16 mouse cellular contexts compared by ENCODE assay signal in the genomic region with DNA sequence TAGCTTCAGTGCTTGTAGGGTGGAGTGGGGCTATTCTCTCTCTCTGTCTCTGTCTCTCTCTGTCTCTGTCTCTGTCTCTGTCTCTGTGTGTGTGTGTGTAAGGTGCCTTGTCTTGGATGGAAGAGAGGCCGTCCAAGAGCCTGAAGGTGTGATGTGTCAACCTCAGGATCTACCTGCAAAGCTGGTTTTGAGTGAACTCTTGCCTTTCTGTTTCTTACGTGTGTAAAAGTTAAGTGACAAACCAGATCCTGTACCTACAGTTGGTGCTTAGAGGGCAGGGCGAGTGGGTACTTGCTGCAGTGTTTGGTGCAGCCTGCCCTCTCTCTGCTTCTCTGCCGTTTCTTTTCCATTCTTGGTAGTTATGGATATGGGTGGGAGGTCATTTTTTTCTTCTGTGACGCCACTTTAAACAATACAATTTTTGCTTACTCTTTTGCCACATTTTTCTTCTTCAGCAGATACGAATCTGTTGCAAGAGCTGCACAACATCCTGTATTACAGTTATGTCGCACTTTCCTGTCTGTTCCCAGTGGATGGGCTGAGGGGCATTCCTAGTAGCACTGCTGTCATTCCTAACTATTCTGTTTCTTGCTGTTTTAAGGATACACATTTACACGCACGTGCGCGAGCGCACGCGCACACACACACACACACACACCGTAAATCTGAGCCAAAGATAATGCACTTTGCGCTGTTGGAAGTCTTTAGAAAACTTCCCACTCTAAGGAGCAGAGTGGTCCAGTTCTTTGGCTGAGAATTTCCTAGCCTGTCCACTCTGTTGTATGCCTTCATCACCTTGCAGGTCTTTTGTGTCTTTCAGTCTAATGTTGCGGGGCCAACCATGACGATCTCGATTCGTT. TPM values are rescaled to one million over a fixed set of nuclear protein-coding genes. Genes with fewer than 3 reads are reported as not detected.
DNase-seq lines count a peak whose midpoint lies in the region; ATAC-seq lines count a peak whose summit lies in the region.
"Had no signal": no experiment of that assay in that cellular context is flagged by ENCODE, and none has a peak within 500 bp of the region (broad histone marks: within the 10 kb centered on the region; RNA-seq: fewer than 3 reads in every experiment).

No protein-coding gene starts in this region.

- H3K4me1 ChIP-seq in heart, embryonic 15.5 days (replicated peaks): peaks cover 28% of the 10 kb centered on the region
- peaks cover 37% of the 10 kb centered on the region for H3K4me1 ChIP-seq in heart, embryonic 11.5 days (ENCODE audit: control insufficient read depth, insufficient read depth, low read length)
- H3K4me1 ChIP-seq in lung, embryonic 16.5 days (replicated peaks; ENCODE audit: control insufficient read depth, insufficient read depth, low read length): peaks cover 24% of the 10 kb centered on the region
- 0 out of 2 replicates have a peak, but pooled peaks cover 2% of the 10 kb centered on the region for H3K4me1 ChIP-seq in brown adipose tissue, adult 24 weeks (ENCODE audit: control insufficient read depth, insufficient read depth, insufficient read length, low read length)
- H3K4me1 ChIP-seq in limb, embryonic 13.5 days: peaks cover 68% of the 10 kb centered on the region

- H3K4me3 ChIP-seq in heart, embryonic 15.5 days: no peak overlapping the region
- H3K4me3 ChIP-seq in heart, embryonic 11.5 days (ENCODE audit: low read depth, low read length): no peak overlapping the region
- H3K4me3 ChIP-seq in lung, embryonic 16.5 days (ENCODE audit: low read length): no peak overlapping the region
- H3K4me3 ChIP-seq in brown adipose tissue, adult 24 weeks (ENCODE audit: insufficient read depth, low read depth, low read length): peak overlapping the region; percentile 52
- H3K4me3 ChIP-seq in limb, embryonic 13.5 days: no peak overlapping the region
- H3K4me3 ChIP-seq: hindbrain, embryonic 12.5 days; lung, embryonic 15.5 days; midbrain, embryonic 13.5 days; neural tube, embryonic 12.5 days had no signal

- peak overlapping the region; percentile 3 for H3K27ac ChIP-seq in heart, embryonic 15.5 days
- H3K27ac ChIP-seq in heart, embryonic 11.5 days (ENCODE audit: low read depth, low read length): no peak overlapping the region
- no peak overlapping the region; the same call in none of the 2 replicates for H3K27ac ChIP-seq in lung, embryonic 16.5 days (ENCODE audit: low read length)
- peak overlapping the region; percentile 17; the same call in 1 of the 2 replicates for H3K27ac ChIP-seq in brown adipose tissue, adult 24 weeks (replicated peaks; ENCODE audit: low read depth, low read length)
- peak overlapping the region; percentile 22; the same call in 1 of the 2 replicates for H3K27ac ChIP-seq in limb, embryonic 13.5 days
- H3K27ac ChIP-seq: hindbrain, embryonic 12.5 days; lung, embryonic 15.5 days; midbrain, embryonic 13.5 days; neural tube, embryonic 12.5 days had no signal

- H3K9ac ChIP-seq in heart, embryonic 15.5 days: no peak overlapping the region
- H3K9ac ChIP-seq in heart, embryonic 11.5 days (ENCODE audit: low read depth, low read length): no peak overlapping the region
- no peak overlapping the region for H3K9ac ChIP-seq in lung, embryonic 16.5 days (ENCODE audit: low read length)
- H3K9ac ChIP-seq in limb, embryonic 13.5 days: no peak overlapping the region
- H3K9ac ChIP-seq: hindbrain, embryonic 12.5 days; lung, embryonic 15.5 days; midbrain, embryonic 13.5 days; neural tube, embryonic 12.5 days had no signal

- no peaks in the 10 kb centered on the region for H3K9me3 ChIP-seq in heart, embryonic 15.5 days (replicated peaks)
- no peaks in the 10 kb centered on the region for H3K9me3 ChIP-seq in heart, embryonic 11.5 days (replicated peaks; ENCODE audit: control insufficient read depth, low read length)
- H3K9me3 ChIP-seq in lung, embryonic 16.5 days (ENCODE audit: control insufficient read depth, low read length): no peaks in the 10 kb centered on the region
- H3K9me3 ChIP-seq in limb, embryonic 13.5 days: 0 out of 2 replicates have a peak, but pooled peaks cover 2% of the 10 kb centered on the region
- H3K9me3 ChIP-seq: hindbrain, embryonic 12.5 days; lung, embryonic 15.5 days; midbrain, embryonic 13.5 days; neural tube, embryonic 12.5 days had no signal

- WGBS in heart, embryonic 15.5 days: 81% methylated on average over 20 of the region's 20 CpGs
- WGBS in heart, embryonic 11.5 days (ENCODE audit: insufficient replicate concordance): 85% methylated on average over 20 of the region's 20 CpGs
- WGBS in lung, embryonic 16.5 days: 73% methylated on average over 20 of the region's 20 CpGs
- WGBS in limb, embryonic 13.5 days: 88% methylated on average over 20 of the region's 20 CpGs

- no peak for ATAC-seq in heart, embryonic 15.5 days (replicated peaks; ENCODE audit: insufficient number of reproducible peaks, insufficient read depth, low FRiP score, low read depth)
- ATAC-seq in heart, embryonic 11.5 days (replicated peaks; ENCODE audit: insufficient number of reproducible peaks, low FRiP score, low TSS enrichment): no peak
- ATAC-seq in lung, embryonic 16.5 days (ENCODE audit: low read depth): peak; percentile 20; the same call in 1 of the 2 replicates
- ATAC-seq in limb, embryonic 13.5 days (ENCODE audit: low FRiP score, low read depth): no peak
- ATAC-seq: midbrain, embryonic 13.5 days; Patski had no signal

- no peak for DNase-seq in lung, postnatal 36 days
- no peak for DNase-seq in right cerebral cortex, postnatal 10 days (ENCODE audit: low spot score in 2 of 2)
- DNase-seq in layer of hippocampus, adult 11-12 months (ENCODE audit: low spot score): no peak
- DNase-seq: adrenal gland, adult 8-10 months; kidney, postnatal 36 days had no signal

- no peaks in the 10 kb centered on the region for H3K36me3 ChIP-seq in heart, embryonic 15.5 days
- no peaks in the 10 kb centered on the region; the same call in 1 of the 2 replicates for H3K36me3 ChIP-seq in heart, embryonic 11.5 days (ENCODE audit: control insufficient read depth, insufficient read depth, low read length)
- no peaks in the 10 kb centered on the region for H3K36me3 ChIP-seq in lung, embryonic 16.5 days (ENCODE audit: control insufficient read depth, insufficient read depth, low read length)
- no peaks in the 10 kb centered on the region for H3K36me3 ChIP-seq in limb, embryonic 13.5 days
- H3K36me3 ChIP-seq: lung, embryonic 15.5 days; midbrain, embryonic 13.5 days; neural tube, embryonic 12.5 days had no signal

- H3K27me3 ChIP-seq in heart, embryonic 15.5 days: no peaks in the 10 kb centered on the region
- H3K27me3 ChIP-seq in heart, embryonic 11.5 days (ENCODE audit: control insufficient read depth, insufficient read depth, low read length): no peaks in the 10 kb centered on the region
- no peaks in the 10 kb centered on the region for H3K27me3 ChIP-seq in lung, embryonic 16.5 days (ENCODE audit: control insufficient read depth, insufficient read depth, low read depth, low read length)
- no peaks in the 10 kb centered on the region for H3K27me3 ChIP-seq in limb, embryonic 13.5 days
- H3K27me3 ChIP-seq: CH12.LX; hindbrain, embryonic 12.5 days; lung, embryonic 15.5 days; midbrain, embryonic 13.5 days; neural tube, embryonic 12.5 days; Patski had no signal

- no peak overlapping the region for H3K4me2 ChIP-seq in heart, embryonic 15.5 days
- no peak overlapping the region for H3K4me2 ChIP-seq in heart, embryonic 11.5 days
- H3K4me2 ChIP-seq in lung, embryonic 16.5 days (ENCODE audit: low read depth, low read length): no peak overlapping the region
- H3K4me2 ChIP-seq in limb, embryonic 13.5 days (replicated peaks): no peak overlapping the region
- H3K4me2 ChIP-seq: hindbrain, embryonic 12.5 days; lung, embryonic 15.5 days; midbrain, embryonic 13.5 days; neural tube, embryonic 12.5 days had no signal

RNA-seq across cellular contexts. Expression of a gene that starts 24.5 kb away (rescaled TPM):
- 5.0 and 5.4 TPM in 2 replicates for polyA plus RNA-seq in heart, embryonic 15.5 days (2015; fragmentation: Nextera tagmentation; extraction: Ambion mirVana)
- polyA plus RNA-seq in heart, embryonic 11.5 days (2014; fragmentation: Nextera tagmentation; extraction: Ambion mirVana): 8.0 and 9.0 TPM in 2 replicates
- 6.7 and 7.7 TPM in 2 replicates for polyA plus RNA-seq in lung, embryonic 16.5 days (2015; fragmentation: Nextera tagmentation; extraction: Ambion mirVana)
- 0.21 and 1.2 TPM in 2 replicates for polyA plus RNA-seq in brown adipose tissue, adult 24 weeks (2012; ENCODE audit: insufficient read depth, insufficient read length, missing spikeins)
- polyA plus RNA-seq in limb, embryonic 13.5 days (2015; fragmentation: Nextera tagmentation; extraction: Ambion mirVana): 9.2 and 12.2 TPM in 2 replicates

Comparison
In these comparisons a context has a peak if more than half of its experiments do, and no peak if none do; other contexts are left out.
1. H3K27ac ChIP-seq: peak in heart, embryonic 15.5 days (single experiment), brown adipose tissue, adult 24 weeks (single experiment) and limb, embryonic 13.5 days (single experiment); none in heart, embryonic 11.5 days (single experiment) and lung, embryonic 16.5 days (single experiment).